Mouse (Mus musculus) liver, adult 2 months (tissue): ENCODE data around the gene Slc35b2. TPM values are rescaled to one million over a fixed set of nuclear protein-coding genes. Genes with fewer than 3 reads are reported as not detected.
A peak's percentile ranks its signal among the peaks of the same experiment; 100 is the strongest.

Source experiments
- DNase-seq: peaks from one replicate; pipeline ENCODE4 v3.0.0-alpha.2; 2011; ENCODE audit warnings: low read depth, low spot score; ENCODE audit errors: extremely low read depth
- H3K27ac ChIP-seq: fragments of 200-500 bp; replicated peaks from 2 replicates; pipeline ENCODE4 v1.5.1; 2012; ENCODE audit warnings: low read depth, mild to moderate bottlenecking, control low read depth, inconsistent platforms, low read length; ENCODE audit not compliant: insufficient read depth
- H3K27me3 ChIP-seq: fragments of 200-500 bp; 2 replicates; pipeline ENCODE4 v1.6.1; 2012; ENCODE audit warnings: mild to moderate bottlenecking, moderate library complexity, low read length, inconsistent platforms; ENCODE audit not compliant: control insufficient read depth, insufficient read depth
- H3K36me3 ChIP-seq: fragments of 200-500 bp; 2 replicates; pipeline ENCODE4 v1.6.1; 2012; ENCODE audit warnings: low read length, inconsistent platforms; ENCODE audit not compliant: control insufficient read depth, insufficient read depth
- H3K4me1 ChIP-seq: fragments of 200-500 bp; 2 replicates; pipeline ENCODE4 v1.6.1; 2011; ENCODE audit warnings: low read length; ENCODE audit not compliant: control insufficient read depth, insufficient read depth
- H3K4me3 ChIP-seq: fragments of 200-500 bp; 2 replicates; pipeline ENCODE4 v1.5.1; 2011; ENCODE audit warnings: low read depth, mild to moderate bottlenecking, control low read depth, low read length, moderate library complexity; ENCODE audit not compliant: insufficient read depth
- H3K79me2 ChIP-seq: fragments of 200-500 bp; 2 replicates; pipeline ENCODE4 v1.6.1; 2012; ENCODE audit warnings: inconsistent platforms, mild to moderate bottlenecking, low read length, moderate library complexity; ENCODE audit not compliant: control insufficient read depth, insufficient read depth
- H3K9ac ChIP-seq: fragments of 200-500 bp; 2 replicates; pipeline ENCODE4 v1.6.1; 2012; ENCODE audit warnings: low read depth, mild to moderate bottlenecking, control low read depth, inconsistent platforms, low read length
- CTCF ChIP-seq: fragments of 200-500 bp; IDR thresholded peaks from 2 replicates; pipeline ENCODE4 v1.5.1; 2011; ENCODE audit warnings: low read depth, low read length, control low read depth
- POLR2A ChIP-seq: fragments of 200-500 bp; IDR thresholded peaks from 2 replicates; pipeline ENCODE4 v1.6.1; 2011; ENCODE audit warnings: low read length, control low read depth; ENCODE audit not compliant: insufficient read depth; ENCODE audit errors: extremely low read depth
- WGBS: fragments of 180-500 bp; shearing (Covaris S2); methylation state at CpG from one replicate; pipeline ENCODE4 v1.1.7; 2018; 5-methylcytosine and 5-hydroxymethylcytosine counted together
- polyA plus RNA-seq: library from polyadenylated mRNA; depleted of rRNA; stranded (reverse); fragments of >200 nt; gene quantifications from 2 replicates; pipeline ENCODE4 v1.2.3, GENCODE M21; 2012
- total RNA-seq: library from RNA; depleted of rRNA; stranded (reverse); fragments of >200 nt; gene quantifications from 2 replicates; pipeline ENCODE4 v1.2.3, GENCODE M21; 2014

Slc35b2 gene
- total and polyA plus RNA-seq, 2 experiments = 45.9 to 69.7 TPM

- Histone ChIP-seq H3K9ac (peak within 1 kb of the TSS; percentile 86), H3K79me2 (peaks cover 5% of the 10 kb centered on the region; the same call in 1 of the 2 replicates), H3K4me3 (peak within 1 kb of the TSS; percentile 78), H3K27me3 (no peaks in the 10 kb centered on the region), H3K36me3 (no peaks in the 10 kb centered on the region), H3K27ac (peak within 1 kb of the TSS; percentile 100), H3K4me1 (peaks cover 12% of the 10 kb centered on the region)
- DNase-seq = peak; percentile 89
- TF ChIP-seq CTCF (no peak), POLR2A (peak; percentile 64; the same call in 1 of the 2 replicates)
- WGBS = 16% methylated on average over 32 of the region's 32 CpGs
Observed at GRCm38 (mm10) chr17:45599446-45600242, 36.0 kb downstream of the Slc35b2 start, which contains the start of gene Slc29a1. Gene Slc29a1, minus strand, starts transcription at chr17:45599606.

GRCm38 (mm10) chr17:45600267-45600666 lies 36.6 kb downstream of the Slc35b2 start:
- Histone ChIP-seq H3K27me3 (no peaks in the 10 kb centered on the region), H3K36me3 (no peaks in the 10 kb centered on the region), H3K27ac (peak overlapping the region; percentile 93), H3K79me2 (no peaks in the 10 kb centered on the region; the same call in 1 of the 2 replicates), H3K9ac (no peak overlapping the region; the same call in 1 of the 2 replicates), H3K4me3 (no peak overlapping the region), H3K4me1 (peaks cover 12% of the 10 kb centered on the region)
- no peak for DNase-seq
- no peak for TF ChIP-seq CTCF
- no peak for TF ChIP-seq POLR2A
- WGBS = 78% methylated on average over 8 of the region's 8 CpGs

GRCm38 (mm10) chr17:45601325-45601724 lies 37.7 kb downstream of the Slc35b2 start:
- no peaks in the 10 kb centered on the region for H3K27me3 ChIP-seq
- H3K36me3 ChIP-seq = no peaks in the 10 kb centered on the region
- WGBS = 70% methylated on average over 22 of the region's 22 CpGs
- H3K27ac ChIP-seq = no peak overlapping the region
- no peak for TF ChIP-seq POLR2A
- no peak for TF ChIP-seq CTCF
- no peaks in the 10 kb centered on the region for H3K79me2 ChIP-seq
- no peak overlapping the region for H3K4me3 ChIP-seq
- H3K9ac ChIP-seq = no peak overlapping the region
- DNase-seq = no peak
- peaks cover 12% of the 10 kb centered on the region for H3K4me1 ChIP-seq

GRCm38 (mm10) chr17:45601877-45602304 lies 38.2 kb downstream of the Slc35b2 start, which contains the start of gene Mymx:
Gene Mymx, minus strand, starts transcription at chr17:45602102.
- DNase-seq = no peak
- TF ChIP-seq CTCF (no peak), POLR2A (no peak)
- Histone ChIP-seq H3K4me3 (no peak within 1 kb of the TSS), H3K9ac (no peak within 1 kb of the TSS), H3K36me3 (no peaks in the 10 kb centered on the region), H3K27me3 (no peaks in the 10 kb centered on the region), H3K4me1 (peaks cover 6% of the 10 kb centered on the region; the same call in 1 of the 2 replicates), H3K79me2 (no peaks in the 10 kb centered on the region), H3K27ac (no peak within 1 kb of the TSS)
- 90% methylated on average over 6 of the region's 6 CpGs for WGBS

- H3K4me1 ChIP-seq = peaks cover 2% of the 10 kb centered on the region; the same call in 1 of the 2 replicates
- 96% methylated on average over 3 of the region's 3 CpGs for WGBS
- no peak overlapping the region for H3K27ac ChIP-seq
- TF ChIP-seq POLR2A (no peak), CTCF (no peak)
- H3K79me2 ChIP-seq = no peaks in the 10 kb centered on the region
- H3K36me3 ChIP-seq = no peaks in the 10 kb centered on the region
- H3K4me3 ChIP-seq = no peak overlapping the region
- DNase-seq = no peak
- no peak overlapping the region for H3K9ac ChIP-seq
- no peaks in the 10 kb centered on the region for H3K27me3 ChIP-seq
Observed at GRCm38 (mm10) chr17:45602984-45603383, 39.3 kb downstream of the Slc35b2 start.
